Mouse (Mus musculus) E14TG2a.4 (cell line): ENCODE results near the gene Pecam1.

ENCODE experiments used
- CTCF ChIP-seq: conservative IDR thresholded peaks from 2 replicates; pipeline ENCODE4 v1.5.1; 2014; ENCODE audit warnings: low read length
- NANOG ChIP-seq: IDR thresholded peaks from 2 replicates; pipeline ENCODE4 v1.6.1; 2014; ENCODE audit warnings: borderline replicate concordance, low read length, mixed read lengths

DNA sequence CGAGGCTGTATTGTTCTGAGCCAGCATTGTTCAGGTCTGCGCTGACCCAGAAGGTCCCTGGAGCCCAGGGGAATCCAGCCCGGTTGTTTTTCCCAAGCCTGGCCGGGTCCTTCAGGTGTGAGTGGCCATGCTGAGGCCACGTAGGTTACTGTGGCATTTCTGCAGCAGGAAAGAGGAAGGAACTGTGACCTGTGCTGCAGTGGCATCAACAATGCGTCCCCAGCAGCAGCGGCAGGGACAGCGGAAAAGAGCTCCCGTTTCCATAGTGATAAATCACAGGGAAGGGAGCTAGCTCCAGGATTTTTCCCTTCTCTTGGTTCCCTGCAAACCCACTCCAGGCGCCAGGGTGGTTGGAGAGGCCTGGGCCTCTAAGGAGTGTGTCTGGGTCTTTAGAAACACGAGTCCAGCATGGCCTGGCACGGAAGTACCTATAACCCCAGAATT is 13.2 kb downstream of the Pecam1 start:
- TF ChIP-seq CTCF (no peak), NANOG (no peak)
